Mouse (Mus musculus) thymus, adult 2 months (tissue): Measurements from ENCODE around the gene Syne2. TPM values are rescaled to one million over a fixed set of nuclear protein-coding genes. Genes with fewer than 3 reads are reported as not detected.
A peak's percentile ranks its signal among the peaks of the same experiment; 100 is the strongest.

Experiments used
- DNase-seq: peaks from one replicate; pipeline ENCODE4 v3.0.0; 2021
- H3K27ac ChIP-seq: fragments of 200-500 bp; 2 replicates; pipeline ENCODE4 v1.5.1; 2012; ENCODE audit warnings: low read length, control low read depth; ENCODE audit not compliant: control insufficient read depth, insufficient read depth
- H3K27me3 ChIP-seq: fragments of 200-500 bp; 2 replicates; pipeline ENCODE4 v1.6.1; 2012; ENCODE audit warnings: mild to moderate bottlenecking, low read length, moderate library complexity, mixed read lengths; ENCODE audit not compliant: control insufficient read depth, insufficient read depth
- H3K36me3 ChIP-seq: fragments of 200-500 bp; 2 replicates; pipeline ENCODE4 v1.6.1; 2012; ENCODE audit warnings: mild to moderate bottlenecking, low read length, moderate library complexity; ENCODE audit not compliant: control insufficient read depth, insufficient read depth
- H3K4me1 ChIP-seq: fragments of 200-500 bp; replicated peaks from 2 replicates; pipeline ENCODE4 v1.6.1; 2012; ENCODE audit warnings: low read length; ENCODE audit not compliant: control insufficient read depth, insufficient read depth
- H3K4me3 ChIP-seq: fragments of 200-500 bp; 2 replicates; pipeline ENCODE4 v1.5.1; 2012; ENCODE audit warnings: mild to moderate bottlenecking, low read length, control low read depth, moderate library complexity; ENCODE audit not compliant: control insufficient read depth, insufficient read depth
- CTCF ChIP-seq: fragments of 200-500 bp; IDR thresholded peaks from 2 replicates; pipeline ENCODE4 v1.5.1; 2012; ENCODE audit warnings: mild to moderate bottlenecking, control low read depth, low read length, moderate library complexity, borderline replicate concordance; ENCODE audit not compliant: control insufficient read depth, poor library complexity, insufficient read depth; ENCODE audit errors: extremely low read depth
- POLR2A ChIP-seq: fragments of 200-500 bp; IDR thresholded peaks from 2 replicates; pipeline ENCODE4 v1.6.1; 2012; ENCODE audit warnings: mild to moderate bottlenecking, low read length, control low read depth, moderate library complexity; ENCODE audit not compliant: control insufficient read depth, poor library complexity, insufficient read depth; ENCODE audit errors: extremely low read depth
- WGBS: fragments of 180-500 bp; shearing (Covaris S2); methylation state at CpG from one replicate; pipeline ENCODE4 v1.1.7; 2018; 5-methylcytosine and 5-hydroxymethylcytosine counted together
- polyA plus RNA-seq: library from polyadenylated mRNA; depleted of rRNA; stranded (reverse); fragments of >200 nt; gene quantifications from 2 replicates; pipeline ENCODE4 v1.2.3, GENCODE M21; 2012

Syne2 gene
- polyA plus RNA-seq, 1 experiment, result 15.5 TPM

GRCm38 (mm10) chr12:75951328-75951727 is 133.4 kb downstream of the Syne2 start:
- Histone ChIP-seq H3K4me1 (no peaks in the 10 kb centered on the region), H3K4me3 (no peak overlapping the region), H3K36me3 (no peaks in the 10 kb centered on the region), H3K27me3 (no peaks in the 10 kb centered on the region), H3K27ac (no peak overlapping the region)
- peak; percentile 59 for DNase-seq
- TF ChIP-seq CTCF (peak; percentile 70; the same call in 1 of the 2 replicates), POLR2A (no peak)
- whole genome bisulfite sequencing, result 56% methylated on average over 5 of the region's 5 CpGs

GRCm38 (mm10) chr12:75952011-75952410 is 134.1 kb downstream of the Syne2 start:
- no peaks in the 10 kb centered on the region for H3K4me1 ChIP-seq
- no peak for DNase-seq
- TF ChIP-seq POLR2A (no peak), CTCF (no peak)
- H3K36me3 ChIP-seq, result no peaks in the 10 kb centered on the region
- WGBS, result 97% methylated on average over 1 of the region's 1 CpGs
- H3K4me3 ChIP-seq, result no peak overlapping the region
- no peak overlapping the region for H3K27ac ChIP-seq
- H3K27me3 ChIP-seq, result no peaks in the 10 kb centered on the region

DNA sequence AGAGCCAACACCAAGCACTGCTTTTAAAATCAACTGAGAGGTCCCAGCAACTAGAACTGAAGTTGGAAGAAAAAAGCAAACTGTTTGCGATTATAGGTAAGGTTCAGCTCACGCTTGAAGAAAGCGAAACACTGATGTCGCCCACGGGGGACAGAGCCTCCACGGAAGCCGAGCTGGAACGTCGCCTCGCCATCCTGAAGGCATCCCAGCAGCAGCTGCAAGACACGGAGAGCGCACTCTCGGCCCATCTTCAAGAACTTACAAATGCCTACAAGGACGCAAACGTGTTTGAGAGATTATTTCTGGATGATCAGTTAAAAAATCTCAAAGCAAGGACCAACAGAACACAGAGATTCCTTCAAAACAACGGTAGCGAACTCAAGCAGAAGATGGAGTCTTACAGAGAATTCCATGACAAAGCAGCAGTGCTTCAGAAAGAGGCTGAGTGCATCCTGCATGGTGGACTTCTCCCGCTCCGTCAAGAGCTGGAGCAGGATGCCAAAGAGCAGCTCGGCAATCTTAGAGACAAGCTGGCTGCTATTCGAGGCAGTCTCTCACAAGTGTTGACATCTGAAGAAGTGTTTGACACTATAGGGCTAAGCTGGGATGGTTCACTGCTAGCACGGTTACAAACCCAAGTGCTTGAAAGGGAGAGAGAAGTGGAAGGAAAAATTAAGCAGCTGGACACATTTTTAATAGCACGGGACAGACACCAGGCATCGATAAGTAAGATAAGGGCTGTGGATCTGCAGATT is 148.7 kb downstream of the Syne2 start:
- WGBS, result 97% methylated on average over 24 of the region's 24 CpGs
- no peak for DNase-seq

GRCm38 (mm10) chr12:75979079-75979478 is 161.1 kb downstream of the Syne2 start:
- no peak overlapping the region for H3K4me3 ChIP-seq
- H3K27me3 ChIP-seq, result no peaks in the 10 kb centered on the region
- DNase-seq, result no peak
- no peaks in the 10 kb centered on the region for H3K4me1 ChIP-seq
- no peak overlapping the region for H3K27ac ChIP-seq
- 95% methylated on average over 5 of the region's 5 CpGs for WGBS
- H3K36me3 ChIP-seq, result no peaks in the 10 kb centered on the region
- no peak for TF ChIP-seq CTCF
- TF ChIP-seq POLR2A, result no peak

More for the DNA sequence above, 148.7 kb downstream of the Syne2 start:
- no peaks in the 10 kb centered on the region for H3K4me1 ChIP-seq
- H3K27ac ChIP-seq, result no peak overlapping the region
- no peaks in the 10 kb centered on the region for H3K36me3 ChIP-seq
- no peak overlapping the region for H3K4me3 ChIP-seq
- no peak for TF ChIP-seq CTCF
- no peaks in the 10 kb centered on the region for H3K27me3 ChIP-seq

- no peak for TF ChIP-seq CTCF
- H3K36me3 ChIP-seq, result no peaks in the 10 kb centered on the region
- H3K4me3 ChIP-seq, result no peak overlapping the region
- 93% methylated on average over 8 of the region's 8 CpGs for WGBS
- H3K27ac ChIP-seq, result no peak overlapping the region
- H3K27me3 ChIP-seq, result no peaks in the 10 kb centered on the region
- H3K4me1 ChIP-seq, result no peaks in the 10 kb centered on the region
- no peak for DNase-seq
These were observed 165.4 kb downstream of the Syne2 start for GRCm38 (mm10) chr12:75983336-75983735.

GRCm38 (mm10) chr12:75992226-75992858 is 174.4 kb downstream of the Syne2 start:
- no peak overlapping the region for H3K4me3 ChIP-seq
- H3K27ac ChIP-seq, result no peak overlapping the region
- no peaks in the 10 kb centered on the region for H3K4me1 ChIP-seq
- DNase-seq, result no peak
- no peaks in the 10 kb centered on the region for H3K27me3 ChIP-seq
- TF ChIP-seq POLR2A (no peak), CTCF (no peak)
- H3K36me3 ChIP-seq, result no peaks in the 10 kb centered on the region
- WGBS, result 89% methylated on average over 10 of the region's 10 CpGs
